Mouse (Mus musculus) cortical plate, adult 2 months (tissue): ENCODE measurements around the gene Ykt6.

Experiments used
- CTCF ChIP-seq: fragments of 200-500 bp; IDR thresholded peaks from 2 replicates; pipeline ENCODE4 v1.5.1; 2011; ENCODE audit warnings: mild to moderate bottlenecking, control low read depth, low read length; ENCODE audit not compliant: insufficient read depth; ENCODE audit errors: extremely low read depth
- POLR2A ChIP-seq: fragments of 200-500 bp; IDR thresholded peaks from 2 replicates; pipeline ENCODE4 v1.6.1; 2011; ENCODE audit warnings: mild to moderate bottlenecking, low read length, control low read depth; ENCODE audit not compliant: insufficient read depth; ENCODE audit errors: extremely low read depth

- no peak for TF ChIP-seq CTCF
- TF ChIP-seq POLR2A: no peak
These were observed 32.6 kb downstream of the Ykt6 start for GRCm38 (mm10) chr11:5988126-5988525.
